Mouse (Mus musculus) mouse embryonic stem cell (cell line): ENCODE measurements at regions not wholly inside any gene's neighbourhood (a gene's known extent, or its start where the extent isn't known, plus 50 kb on each side); places are given as distances from the start of the nearest gene placed in this dataset.
"Not testable (repeated sequence)": the region's sequence is repeated elsewhere in the genome, so short reads cannot be mapped to it uniquely, and the experiment has no call there.

Experiments used
- in situ Hi-C, 2 experiments: fragments of 300-500 bp; cut with MboI; formaldehyde crosslinking; loops; 1 replicate in 1 of 2; 3 replicates in 1 of 2; pipeline ENCODE4 v1.14.3; 2019 to 2020; ENCODE audit warnings: low sequenced_read_pairs in 2 of 2, low pct_unique_long_range_greater_than_20kb in 1 of 2, mixed read lengths in 1 of 2; ENCODE audit not compliant: unreplicated experiment in 1 of 2

DNA sequence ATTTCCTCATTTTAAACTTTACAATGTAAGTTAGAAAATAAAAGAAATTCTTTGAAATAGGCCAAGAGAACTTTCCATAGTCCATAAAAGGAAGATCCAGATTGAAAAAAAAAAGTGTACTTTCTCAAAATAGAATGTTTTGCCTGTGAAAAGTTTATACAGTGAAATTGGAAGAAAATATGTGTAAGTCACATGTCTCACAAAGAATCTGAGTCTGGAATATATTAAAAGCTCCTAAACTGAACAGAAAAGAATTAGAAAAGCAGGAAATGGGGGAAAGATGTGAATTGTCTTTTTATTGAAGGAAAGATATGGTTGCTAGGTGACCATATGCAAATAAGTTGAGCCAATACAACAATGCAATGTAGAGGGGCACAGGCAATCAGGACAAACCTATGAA, 197.7 kb upstream of the Gm20594 start:
- in situ Hi-C loops, result loop anchor here (25.0 kb wide), 2 partner anchors 733 to 1083 kb away; no protein-coding TSS in a partner anchor

DNA sequence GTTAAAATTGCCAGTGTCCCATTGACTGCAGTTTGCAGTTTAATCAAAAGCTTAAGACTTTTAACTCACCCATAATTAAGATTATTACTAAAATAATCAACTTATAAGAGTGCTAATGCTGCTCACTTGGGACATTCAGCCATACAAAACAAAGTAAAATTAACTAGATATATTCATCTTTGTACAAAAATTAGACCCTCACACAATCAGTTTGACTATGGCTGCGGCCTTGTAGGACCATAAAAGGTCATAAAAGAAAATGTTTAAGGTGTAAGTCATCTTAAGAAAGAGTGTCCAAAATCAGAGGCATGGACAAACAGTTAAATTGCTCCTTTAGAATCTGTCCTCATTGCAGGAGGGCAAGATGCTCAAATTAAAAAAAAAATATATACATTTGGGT, 186.0 kb upstream of the Gm20594 start:
- in situ Hi-C loops, result not testable (repeated sequence)

DNA sequence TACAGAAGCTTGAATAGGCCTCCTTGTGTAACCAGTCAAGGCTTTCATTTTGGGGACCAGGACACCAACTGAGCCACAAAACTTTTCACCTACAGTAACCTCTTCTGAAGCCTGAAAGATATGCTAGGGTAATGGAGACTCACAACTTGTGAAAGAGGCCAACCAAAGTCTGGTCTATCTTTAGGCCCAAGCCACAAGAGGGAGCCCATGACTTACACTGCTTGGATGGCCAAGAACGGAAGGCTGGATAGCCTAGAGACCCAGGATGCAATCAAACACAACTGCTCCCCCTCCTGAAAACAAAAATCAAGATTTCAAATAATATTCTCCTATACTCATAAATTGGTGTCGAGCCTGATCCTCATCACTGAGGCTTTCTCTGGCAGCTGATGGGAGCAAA, 166.4 kb upstream of the Gm20594 start:
- in situ Hi-C loops, result no loop called here
